Mouse (Mus musculus) WW6 (cell line): ENCODE results near the gene Olfr1495.
"Not testable (repeated sequence)": the region's sequence is repeated elsewhere in the genome, so short reads cannot be mapped to it uniquely, and the experiment has no call there.

Source experiments
- DNase-seq: peaks from one replicate; pipeline ENCODE4 v3.0.0-alpha.2; 2013; ENCODE audit warnings: low read depth, low spot score

Olfr1495 gene

GRCm38 (mm10) chr19:13764306-13764705, at the start of gene Olfr1495:
Gene Olfr1495, plus strand, starts transcription at chr19:13764606.
- DNase-seq: no peak

- no peak for DNase-seq
Measured at GRCm38 (mm10) chr19:13722978-13723377, 41.4 kb upstream of the Olfr1495 start, which contains the start of gene Olfr1493-ps1. Gene Olfr1493-ps1, plus strand, starts transcription at chr19:13723278.

- DNase-seq: no peak
Measured at GRCm38 (mm10) chr19:13739428-13739827, 25.0 kb upstream of the Olfr1495 start, which contains the start of gene Olfr1494. Gene Olfr1494, plus strand, starts transcription at chr19:13739728.

GRCm38 (mm10) chr19:13749366-13749765, 15.0 kb upstream of the Olfr1495 start:
- DNase-seq: no peak

DNA sequence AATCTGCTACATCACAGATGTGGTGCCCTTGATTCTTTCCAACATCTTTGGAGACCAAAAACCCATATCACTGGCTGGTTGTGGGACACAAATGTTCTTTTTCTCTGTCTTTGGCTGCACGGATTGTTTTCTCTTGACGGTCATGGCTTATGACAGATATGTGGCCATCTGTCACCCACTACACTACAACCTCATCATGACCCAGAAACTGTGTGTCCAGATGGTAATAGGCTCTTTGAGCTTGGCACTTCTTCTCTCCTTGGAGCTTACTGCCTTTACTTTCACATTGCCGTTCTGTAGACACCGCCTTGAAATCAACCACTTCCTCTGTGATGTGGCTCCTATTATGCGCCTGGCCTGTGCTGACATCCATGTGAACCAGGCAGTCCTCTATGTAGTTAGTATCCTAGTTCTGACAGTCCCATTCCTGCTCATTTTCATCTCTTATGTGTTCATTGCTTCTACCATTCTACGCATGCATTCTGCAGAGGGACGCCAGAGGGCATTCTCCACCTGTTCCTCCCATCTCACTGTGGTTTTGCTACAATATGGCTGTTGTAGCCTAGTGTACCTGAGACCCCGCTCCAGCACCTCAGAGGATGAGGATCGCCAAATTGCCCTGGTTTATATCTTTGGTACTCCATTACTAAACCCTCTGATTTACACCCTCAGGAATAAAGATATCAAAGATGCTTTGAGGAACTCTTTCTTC, 4.3 kb downstream of the Olfr1495 start:
- no peak for DNase-seq

- no peak for DNase-seq
Measured at GRCm38 (mm10) chr19:13777578-13777977, 13.2 kb downstream of the Olfr1495 start, which contains the start of gene Olfr1496. Gene Olfr1496, plus strand, starts transcription at chr19:13777878.

DNA sequence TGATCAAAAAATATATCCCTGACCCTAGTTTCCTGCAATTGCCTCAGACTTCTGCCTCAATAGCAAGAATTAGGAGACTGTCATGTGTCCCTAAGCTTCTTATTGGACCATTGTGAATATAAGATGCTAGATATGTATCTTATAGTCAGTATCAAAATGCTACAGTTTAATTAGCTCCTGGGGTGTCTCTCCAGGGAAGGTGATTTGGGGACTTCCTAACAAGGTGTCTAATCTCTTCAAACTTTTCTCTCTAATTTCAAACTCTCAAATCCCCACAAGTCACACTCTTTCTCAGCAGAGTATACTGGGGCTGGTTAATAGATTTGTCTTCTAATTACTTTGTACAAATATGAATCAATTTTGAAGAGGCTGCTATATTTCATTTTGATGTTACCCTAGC, 33.7 kb downstream of the Olfr1495 start, which contains the start of gene Olfr1497:
Gene Olfr1497, minus strand, starts transcription at position 101 of the 400 bp plus-strand sequence.
- DNase-seq: no peak

DNA sequence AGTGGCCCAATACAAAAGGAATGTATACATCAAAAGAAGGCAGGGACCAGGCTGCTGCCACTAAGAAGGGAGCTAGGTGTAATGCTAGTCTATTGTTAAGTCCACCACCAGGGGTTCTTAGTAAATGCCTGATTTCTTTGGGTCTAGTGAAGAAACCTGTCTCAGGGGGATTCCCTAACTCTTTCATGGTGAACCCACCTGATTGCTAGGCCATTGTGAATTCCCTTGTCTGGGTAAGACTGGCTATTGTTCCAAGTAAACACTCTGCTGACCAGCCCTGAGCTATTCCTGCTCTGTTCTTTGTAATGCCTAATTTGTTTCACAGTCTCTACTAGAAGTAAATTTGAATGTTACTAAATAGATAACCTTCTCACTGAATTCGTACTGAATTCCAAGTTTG, 41.1 kb downstream of the Olfr1495 start:
- not testable (repeated sequence) for DNase-seq

- no peak for DNase-seq
Measured at GRCm38 (mm10) chr19:13812823-13813222, 48.4 kb downstream of the Olfr1495 start.

DNA sequence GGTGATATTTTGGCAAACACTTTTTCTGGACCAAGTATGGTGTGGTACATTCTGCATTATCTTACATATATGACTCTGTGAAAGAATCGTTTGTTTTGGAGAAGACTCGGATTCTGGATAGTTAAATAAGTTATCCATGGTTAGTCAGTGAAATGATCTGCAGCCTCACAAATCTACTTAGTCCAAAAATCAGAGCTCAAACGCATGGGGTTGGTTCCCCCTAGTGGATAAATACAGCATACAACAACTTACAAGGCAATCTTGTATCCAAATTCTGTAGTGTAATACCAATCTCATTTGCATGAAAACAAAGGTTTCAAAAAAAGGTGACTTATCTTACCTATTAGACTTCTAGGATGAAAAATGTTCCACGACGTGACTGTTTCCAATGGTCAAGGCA, 54.4 kb downstream of the Olfr1495 start:
- DNase-seq: no peak

DNA sequence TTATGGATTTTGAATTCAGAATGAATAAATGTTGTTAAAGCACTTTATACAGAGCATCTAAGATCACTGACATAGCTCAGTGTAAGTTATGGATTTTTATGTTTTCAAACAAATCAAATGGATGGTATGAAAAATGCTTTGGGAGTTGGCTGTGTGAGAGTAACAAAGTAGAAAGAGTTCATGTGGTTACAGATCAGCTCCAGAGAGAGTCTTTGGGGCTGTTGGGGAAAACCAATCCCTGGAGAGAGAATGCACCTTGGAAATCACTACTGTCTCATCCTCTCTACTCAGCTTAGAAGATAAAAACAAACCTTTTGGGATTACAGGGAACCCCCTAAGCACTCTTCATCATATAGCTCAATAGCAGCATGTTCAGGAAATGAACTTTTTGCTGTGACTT, 54.9 kb downstream of the Olfr1495 start, which contains the start of gene Olfr1499:
Gene Olfr1499, minus strand, starts transcription at position 101 of the 400 bp plus-strand sequence.
- no peak for DNase-seq
